Mouse (Mus musculus) midbrain, postnatal 0 days (tissue): ENCODE data around the gene Eng. TPM values are rescaled to one million over a fixed set of nuclear protein-coding genes. Genes with fewer than 3 reads are reported as not detected.

ENCODE experiments used
- ATAC-seq: fragments of 200-750 bp; cut with Nextera tagmentation; 2 replicates; pipeline ENCODE4 v1.8.0; 2017; ENCODE audit warnings: moderate number of reproducible peaks, mild to moderate bottlenecking, moderate TSS enrichment, moderate library complexity; ENCODE audit not compliant: low FRiP score
- DNase-seq: peaks from one replicate; pipeline ENCODE4 v3.0.0-alpha.2; 2015; ENCODE audit warnings: low spot score
- H3K27ac ChIP-seq: fragments of 300-500 bp; sonication (generic); 2 replicates; pipeline ENCODE4 v1.5.1; 2014; ENCODE audit warnings: low read depth, mild to moderate bottlenecking, low read length, mixed read lengths
- H3K27me3 ChIP-seq: fragments of 300-500 bp; sonication (generic); 2 replicates; pipeline ENCODE4 v1.6.1; 2014; ENCODE audit warnings: low read length, control low read depth, mixed read lengths; ENCODE audit not compliant: insufficient read depth
- H3K36me3 ChIP-seq: fragments of 300-500 bp; sonication (generic); 2 replicates; pipeline ENCODE4 v1.6.1; 2014; ENCODE audit warnings: low read length, control low read depth, mixed read lengths; ENCODE audit not compliant: insufficient read depth
- H3K4me1 ChIP-seq: fragments of 300-500 bp; sonication (generic); 2 replicates; pipeline ENCODE4 v1.6.1; 2014; ENCODE audit warnings: mild to moderate bottlenecking, control low read depth, antibody characterized with exemption, low read length, mixed read lengths; ENCODE audit not compliant: insufficient read depth
- H3K4me2 ChIP-seq: fragments of 300-500 bp; sonication (generic); 2 replicates; pipeline ENCODE4 v1.6.1; 2014; ENCODE audit warnings: low read depth, mild to moderate bottlenecking, low read length, mixed read lengths; ENCODE audit not compliant: poor library complexity, severe bottlenecking
- H3K4me3 ChIP-seq: fragments of 300-500 bp; sonication (generic); 2 replicates; pipeline ENCODE4 v1.5.1; 2014; ENCODE audit warnings: low read depth, mild to moderate bottlenecking, low read length, moderate library complexity
- H3K9ac ChIP-seq: fragments of 300-500 bp; sonication (generic); replicated peaks from 2 replicates; pipeline ENCODE4 v1.6.1; 2014; ENCODE audit warnings: mild to moderate bottlenecking, low read length, moderate library complexity, mixed read lengths; ENCODE audit not compliant: poor library complexity, severe bottlenecking
- H3K9me3 ChIP-seq: fragments of 300-500 bp; sonication (generic); 2 replicates; pipeline ENCODE4 v1.6.1; 2016; ENCODE audit warnings: low read length, control low read depth
- CTCF ChIP-seq: IDR thresholded peaks from 2 replicates; pipeline ENCODE4 v1.5.1; 2016; ENCODE audit warnings: antibody characterized with exemption, mild to moderate bottlenecking
- WGBS: fragments of 180-500 bp; shearing (Covaris S2); extraction: QIAGEN DNeasy Blood & Tissue Kit; methylation state at CpG from one replicate; pipeline ENCODE4 v1.1.7; 2014; 5-methylcytosine and 5-hydroxymethylcytosine counted together
- polyA plus RNA-seq: library from polyadenylated mRNA; unstranded; fragments of >200 nt; fragmentation: Nextera tagmentation; extraction: Ambion mirVana; gene quantifications from 2 replicates; pipeline ENCODE4 v1.2.1, GENCODE M21; 2015
- total RNA-seq: library from RNA; depleted of rRNA; stranded (reverse); fragments of >200 nt; gene quantifications from 2 replicates; pipeline ENCODE4 v1.2.3, GENCODE M21; 2014

Eng gene
- total and polyA plus RNA-seq, 2 experiments from 2014 or later = 20.0 to 20.3 TPM

- DNase-seq (no peak), ATAC-seq (no peak)
- Histone ChIP-seq H3K4me3 (no peak overlapping the region), H3K4me1 (no peaks in the 10 kb centered on the region), H3K36me3 (peaks cover 10% of the 10 kb centered on the region), H3K27me3 (no peaks in the 10 kb centered on the region), H3K9ac (no peak overlapping the region), H3K27ac (no peak overlapping the region), H3K9me3 (no peaks in the 10 kb centered on the region), H3K4me2 (no peak overlapping the region)
- 48% methylated on average over 11 of the region's 11 CpGs for WGBS
- no peak for TF ChIP-seq CTCF
These were observed 8.6 kb upstream of the Eng start for GRCm38 (mm10) chr2:32637778-32638281.

DNA sequence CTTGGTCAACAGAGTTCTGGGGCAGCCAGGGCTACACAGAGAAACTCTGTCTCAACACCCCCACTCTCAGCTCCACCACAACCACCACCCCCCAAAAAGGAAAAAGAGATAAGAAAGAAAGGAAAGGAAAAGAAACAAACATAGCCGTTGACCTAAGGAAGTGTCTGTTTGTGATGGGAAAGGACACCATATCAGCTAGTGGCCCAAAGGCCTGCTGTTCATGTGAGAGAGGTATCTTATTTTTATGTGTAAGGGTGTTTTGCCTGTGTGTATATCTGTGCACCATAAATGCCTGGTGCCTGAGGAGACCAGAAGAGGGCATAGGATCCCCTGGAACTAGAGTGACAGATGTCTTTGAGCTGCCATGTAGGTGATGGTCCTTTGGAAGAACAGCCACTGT, 6.8 kb upstream of the Eng start:
- TF ChIP-seq CTCF = no peak
- ATAC-seq = no peak
- H3K36me3 ChIP-seq = peaks cover under 1% of the 10 kb centered on the region; the same call in 1 of the 2 replicates
- H3K27me3 ChIP-seq = no peaks in the 10 kb centered on the region
- 89% methylated on average over 1 of the region's 1 CpGs for WGBS
- no peak overlapping the region for H3K4me2 ChIP-seq
- no peaks in the 10 kb centered on the region for H3K4me1 ChIP-seq
- no peak overlapping the region for H3K9ac ChIP-seq
- H3K4me3 ChIP-seq = no peak overlapping the region
- DNase-seq = no peak
- no peaks in the 10 kb centered on the region for H3K9me3 ChIP-seq
- no peak overlapping the region for H3K27ac ChIP-seq

- no peak overlapping the region for H3K9ac ChIP-seq
- WGBS = 65% methylated on average over 6 of the region's 6 CpGs
- H3K36me3 ChIP-seq = no peaks in the 10 kb centered on the region
- no peak overlapping the region for H3K27ac ChIP-seq
- ATAC-seq (no peak), DNase-seq (no peak)
- no peaks in the 10 kb centered on the region for H3K4me1 ChIP-seq
- no peak for TF ChIP-seq CTCF
- H3K9me3 ChIP-seq = no peaks in the 10 kb centered on the region
- H3K4me2 ChIP-seq = no peak overlapping the region
- no peaks in the 10 kb centered on the region; the same call in 1 of the 2 replicates for H3K27me3 ChIP-seq
- H3K4me3 ChIP-seq = no peak overlapping the region
These were observed 5.8 kb upstream of the Eng start for GRCm38 (mm10) chr2:32640550-32641051.

DNA sequence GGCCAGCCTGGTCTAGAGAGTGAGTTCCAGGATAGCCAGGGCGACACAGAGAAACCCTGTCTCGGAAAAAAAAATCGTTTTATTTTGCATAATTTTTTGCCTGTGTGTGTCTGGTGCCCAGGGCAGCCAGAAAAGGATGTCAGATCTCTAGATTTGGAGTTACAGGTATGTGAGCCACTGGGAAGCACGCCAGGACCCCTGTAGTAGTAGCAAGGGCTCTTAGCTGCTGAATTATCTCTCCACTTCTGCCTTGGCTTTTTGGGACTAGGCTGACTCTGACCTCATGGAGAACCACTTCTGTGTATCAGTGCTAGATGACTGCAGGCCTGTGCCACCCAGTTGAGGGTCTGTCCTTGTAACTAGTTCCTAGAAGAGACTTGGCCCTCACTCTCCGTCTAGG, 4.6 kb upstream of the Eng start:
- ATAC-seq = no peak
- Histone ChIP-seq H3K4me1 (no peaks in the 10 kb centered on the region), H3K36me3 (no peaks in the 10 kb centered on the region)

GRCm38 (mm10) chr2:32642813-32643212, 3.6 kb upstream of the Eng start:
- Histone ChIP-seq H3K4me1 (no peaks in the 10 kb centered on the region), H3K36me3 (no peaks in the 10 kb centered on the region), H3K4me3 (no peak overlapping the region), H3K27ac (no peak overlapping the region), H3K9me3 (no peaks in the 10 kb centered on the region), H3K4me2 (no peak overlapping the region), H3K27me3 (no peaks in the 10 kb centered on the region; the same call in 1 of the 2 replicates), H3K9ac (no peak overlapping the region)
- 76% methylated on average over 7 of the region's 7 CpGs for WGBS
- no peak for TF ChIP-seq CTCF
- DNase-seq (no peak), ATAC-seq (no peak)

More for the DNA sequence above, 4.6 kb upstream of the Eng start:
- H3K27ac ChIP-seq = no peak overlapping the region
- H3K9ac ChIP-seq = no peak overlapping the region
- no peak for TF ChIP-seq CTCF
- H3K9me3 ChIP-seq = no peaks in the 10 kb centered on the region
- H3K27me3 ChIP-seq = no peaks in the 10 kb centered on the region; the same call in 1 of the 2 replicates
- DNase-seq = no peak
- no peak overlapping the region for H3K4me2 ChIP-seq
- 85% methylated on average over 5 of the region's 5 CpGs for WGBS
- H3K4me3 ChIP-seq = no peak overlapping the region

- DNase-seq (no peak), ATAC-seq (no peak)
- Histone ChIP-seq H3K9me3 (no peaks in the 10 kb centered on the region), H3K4me3 (no peak overlapping the region), H3K27me3 (no peaks in the 10 kb centered on the region; the same call in 1 of the 2 replicates), H3K4me1 (no peaks in the 10 kb centered on the region), H3K4me2 (no peak overlapping the region), H3K36me3 (no peaks in the 10 kb centered on the region), H3K9ac (no peak overlapping the region), H3K27ac (no peak overlapping the region)
- TF ChIP-seq CTCF = no peak
- WGBS = 86% methylated on average over 9 of the region's 9 CpGs
These were observed 2.3 kb upstream of the Eng start for GRCm38 (mm10) chr2:32644083-32644482.
